Mouse (Mus musculus) kidney, embryonic 16.5 days (tissue): Measurements from ENCODE around the gene Tfpi. TPM values are rescaled to one million over a fixed set of nuclear protein-coding genes. Genes with fewer than 3 reads are reported as not detected.

Source experiments
- ATAC-seq: fragments of 200-750 bp; cut with Nextera tagmentation; 2 replicates; pipeline ENCODE4 v1.8.0; 2017; ENCODE audit warnings: moderate TSS enrichment; ENCODE audit not compliant: low FRiP score, low TSS enrichment
- H3K27ac ChIP-seq: fragments of 300-500 bp; sonication (generic); 2 replicates; pipeline ENCODE4 v1.5.1; 2014; ENCODE audit warnings: low read length
- H3K27me3 ChIP-seq: fragments of 300-500 bp; sonication (generic); 2 replicates; pipeline ENCODE4 v1.6.1; 2014; ENCODE audit warnings: low read length, control low read depth, mixed read lengths; ENCODE audit not compliant: insufficient read depth
- H3K36me3 ChIP-seq: fragments of 300-500 bp; sonication (generic); 2 replicates; pipeline ENCODE4 v1.6.1; 2014; ENCODE audit warnings: low read length, control low read depth, mixed read lengths; ENCODE audit not compliant: insufficient read depth
- H3K4me1 ChIP-seq: fragments of 300-500 bp; sonication (generic); 2 replicates; pipeline ENCODE4 v1.6.1; 2014; ENCODE audit warnings: low read length, control low read depth, mixed read lengths; ENCODE audit not compliant: insufficient read depth
- H3K4me2 ChIP-seq: fragments of 300-500 bp; sonication (generic); replicated peaks from 2 replicates; pipeline ENCODE4 v1.6.1; 2014; ENCODE audit warnings: low read depth, low read length
- H3K4me3 ChIP-seq: fragments of 300-500 bp; sonication (generic); 2 replicates; pipeline ENCODE4 v1.5.1; 2014; ENCODE audit warnings: mild to moderate bottlenecking, low read length
- H3K9ac ChIP-seq: fragments of 300-500 bp; sonication (generic); replicated peaks from 2 replicates; pipeline ENCODE4 v1.6.1; 2014; ENCODE audit warnings: low read length
- H3K9me3 ChIP-seq: fragments of 300-500 bp; sonication (generic); 2 replicates; pipeline ENCODE4 v1.6.1; 2016; ENCODE audit warnings: low read length, control low read depth
- WGBS: fragments of 180-500 bp; shearing (Covaris S2); extraction: QIAGEN DNeasy Blood & Tissue Kit; methylation state at CpG from one replicate; pipeline ENCODE4 v1.1.7; 2014; 5-methylcytosine and 5-hydroxymethylcytosine counted together
- polyA plus RNA-seq: library from polyadenylated mRNA; unstranded; fragments of >200 nt; fragmentation: Nextera tagmentation; extraction: Ambion mirVana; gene quantifications from 2 replicates; pipeline ENCODE4 v1.2.1, GENCODE M21; 2015

The Tfpi gene
- polyA plus RNA-seq, 1 experiment from 2014 or later = 40.2 TPM

DNA sequence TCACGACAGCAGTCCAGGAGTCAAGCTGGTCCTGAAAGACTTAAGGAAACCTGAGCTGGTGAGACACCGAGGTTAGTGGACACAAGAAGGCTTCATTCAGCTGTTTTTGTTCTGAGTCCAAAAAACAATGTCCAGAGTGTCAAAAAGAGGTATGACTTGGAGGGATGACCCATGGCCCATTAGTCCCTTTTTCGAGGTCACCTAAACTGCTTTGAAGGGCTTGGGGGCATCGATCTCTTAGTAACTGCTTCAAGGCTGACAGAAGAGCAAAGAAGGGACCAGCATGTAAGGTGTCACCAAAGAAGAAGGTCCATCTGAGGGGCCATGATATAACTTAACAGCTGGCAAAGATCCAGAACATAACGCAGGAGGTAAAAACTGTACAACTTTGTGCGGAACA is 1.2 kb upstream of the Tfpi start:
- Histone ChIP-seq H3K27me3 (no peaks in the 10 kb centered on the region), H3K27ac (no peak overlapping the region), H3K4me1 (peaks cover 9% of the 10 kb centered on the region; the same call in 1 of the 2 replicates), H3K36me3 (0 out of 2 replicates have a peak, but pooled peaks cover 4% of the 10 kb centered on the region), H3K4me3 (no peak overlapping the region), H3K9me3 (no peaks in the 10 kb centered on the region), H3K4me2 (no peak overlapping the region), H3K9ac (no peak overlapping the region)
- no peak for ATAC-seq
- 85% methylated on average over 6 of the region's 6 CpGs for WGBS

DNA sequence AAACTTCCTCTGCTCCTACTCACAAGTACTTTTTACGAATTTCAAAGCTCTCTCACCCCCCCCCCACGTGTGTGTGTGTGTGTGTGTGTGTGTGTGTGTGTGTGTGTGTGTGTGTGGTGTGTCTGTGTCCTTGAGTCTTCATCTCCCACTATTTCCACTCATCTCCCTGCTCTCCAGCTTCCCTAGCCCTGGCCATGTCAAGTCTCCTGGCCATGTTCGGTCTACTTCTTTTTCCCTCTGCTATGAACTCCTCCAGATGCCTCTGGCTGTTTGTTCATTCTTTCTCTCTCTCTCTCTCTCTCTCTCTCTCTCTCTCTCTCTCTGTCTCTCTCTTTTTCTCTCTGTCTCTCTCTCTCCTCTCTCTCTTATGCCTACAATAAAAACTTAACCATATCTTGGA is 444 bp downstream of the Tfpi start:
- WGBS = 47% methylated on average over 3 of the region's 3 CpGs
- peaks cover 9% of the 10 kb centered on the region; the same call in 1 of the 2 replicates for H3K4me1 ChIP-seq
- 0 out of 2 replicates have a peak, but pooled peaks cover 4% of the 10 kb centered on the region for H3K36me3 ChIP-seq
- H3K4me2 ChIP-seq = peak overlapping the region; percentile 53
- no peaks in the 10 kb centered on the region for H3K27me3 ChIP-seq
- H3K9ac ChIP-seq = peak overlapping the region; percentile 56; the same call in 1 of the 2 replicates
- ATAC-seq = no peak
- H3K27ac ChIP-seq = 0 out of 2 replicates have a peak overlapping the region, but pooled peaks have one; percentile 46
- peak overlapping the region; percentile 50 for H3K4me3 ChIP-seq
- H3K9me3 ChIP-seq = no peaks in the 10 kb centered on the region

GRCm38 (mm10) chr2:84475601-84476000 is 974 bp downstream of the Tfpi start:
- no peaks in the 10 kb centered on the region for H3K27me3 ChIP-seq
- peak overlapping the region; percentile 50 for H3K4me3 ChIP-seq
- 38% methylated on average over 1 of the region's 1 CpGs for WGBS
- peak overlapping the region; percentile 53 for H3K4me2 ChIP-seq
- H3K9me3 ChIP-seq = no peaks in the 10 kb centered on the region
- ATAC-seq = no peak
- H3K36me3 ChIP-seq = 0 out of 2 replicates have a peak, but pooled peaks cover 4% of the 10 kb centered on the region
- peak overlapping the region; percentile 35; the same call in 1 of the 2 replicates for H3K9ac ChIP-seq
- 0 out of 2 replicates have a peak overlapping the region, but pooled peaks have one; percentile 8 for H3K27ac ChIP-seq
- H3K4me1 ChIP-seq = peaks cover 9% of the 10 kb centered on the region; the same call in 1 of the 2 replicates

DNA sequence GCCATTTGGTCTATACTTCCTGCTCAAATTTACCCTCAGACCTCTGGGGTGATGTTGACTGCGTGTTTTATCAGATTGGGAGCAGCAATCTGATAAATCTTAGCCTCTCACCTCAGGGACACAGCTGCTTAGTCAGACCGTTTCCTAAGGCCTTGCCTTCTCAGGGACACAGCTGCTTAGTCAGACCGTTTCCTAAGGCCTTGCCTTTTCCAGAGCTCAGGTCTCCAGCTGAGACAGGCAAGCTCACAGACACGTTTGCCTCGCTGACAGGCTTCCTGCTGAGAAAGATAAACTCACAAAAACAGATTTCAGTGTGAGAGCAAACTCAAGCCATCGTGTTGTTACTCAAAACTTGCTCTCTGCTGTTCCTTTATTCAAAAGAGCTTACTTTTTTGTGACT is 1.9 kb downstream of the Tfpi start:
- ATAC-seq = no peak
- no peak overlapping the region for H3K27ac ChIP-seq
- no peak overlapping the region for H3K9ac ChIP-seq
- H3K4me3 ChIP-seq = no peak overlapping the region
- 14% methylated on average over 6 of the region's 6 CpGs for WGBS
- no peak overlapping the region for H3K4me2 ChIP-seq
- 0 out of 2 replicates have a peak, but pooled peaks cover 4% of the 10 kb centered on the region for H3K36me3 ChIP-seq
- peaks cover 9% of the 10 kb centered on the region; the same call in 1 of the 2 replicates for H3K4me1 ChIP-seq
- no peaks in the 10 kb centered on the region for H3K9me3 ChIP-seq
- no peaks in the 10 kb centered on the region for H3K27me3 ChIP-seq

GRCm38 (mm10) chr2:84473941-84474530 is 2.5 kb downstream of the Tfpi start:
- Histone ChIP-seq H3K4me2 (no peak overlapping the region), H3K4me1 (peaks cover 9% of the 10 kb centered on the region; the same call in 1 of the 2 replicates), H3K9me3 (peaks cover 2% of the 10 kb centered on the region; the same call in 1 of the 2 replicates), H3K27me3 (no peaks in the 10 kb centered on the region), H3K36me3 (0 out of 2 replicates have a peak, but pooled peaks cover 6% of the 10 kb centered on the region), H3K9ac (no peak overlapping the region), H3K4me3 (no peak overlapping the region), H3K27ac (no peak overlapping the region)
- ATAC-seq = no peak
- WGBS = 71% methylated on average over 14 of the region's 14 CpGs

GRCm38 (mm10) chr2:84467391-84467790 is 9.2 kb downstream of the Tfpi start:
- no peaks in the 10 kb centered on the region for H3K4me1 ChIP-seq
- no peak overlapping the region for H3K27ac ChIP-seq
- no peak overlapping the region for H3K9ac ChIP-seq
- no peak overlapping the region for H3K4me2 ChIP-seq
- ATAC-seq = no peak
- WGBS = 73% methylated on average over 4 of the region's 4 CpGs
- no peak overlapping the region for H3K4me3 ChIP-seq
- H3K36me3 ChIP-seq = 0 out of 2 replicates have a peak, but pooled peaks cover 3% of the 10 kb centered on the region
- H3K9me3 ChIP-seq = peaks cover 3% of the 10 kb centered on the region; the same call in 1 of the 2 replicates
- H3K27me3 ChIP-seq = no peaks in the 10 kb centered on the region

DNA sequence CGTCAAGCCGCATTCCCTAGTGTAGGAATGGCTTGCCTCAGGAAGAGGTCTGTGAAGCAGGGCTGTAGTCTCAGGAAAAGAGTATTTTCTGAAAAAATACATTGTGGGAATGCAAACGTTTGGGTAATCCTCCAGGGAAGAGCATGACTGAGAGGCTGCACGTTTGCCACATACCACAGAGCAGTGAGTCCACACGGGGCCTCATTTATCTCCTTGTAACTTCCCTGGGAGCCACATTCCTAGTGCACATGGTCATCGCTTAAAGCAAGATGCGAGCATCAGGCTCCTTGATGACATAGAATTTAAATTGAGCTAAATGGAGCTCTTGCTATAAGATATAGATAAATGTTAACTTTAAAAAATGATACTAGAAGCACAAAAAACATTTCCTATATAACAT is 11.6 kb downstream of the Tfpi start:
- Histone ChIP-seq H3K4me2 (no peak overlapping the region), H3K27me3 (no peaks in the 10 kb centered on the region), H3K4me3 (no peak overlapping the region), H3K4me1 (no peaks in the 10 kb centered on the region), H3K9me3 (peaks cover 3% of the 10 kb centered on the region; the same call in 1 of the 2 replicates), H3K9ac (no peak overlapping the region), H3K36me3 (0 out of 2 replicates have a peak, but pooled peaks cover 3% of the 10 kb centered on the region), H3K27ac (no peak overlapping the region)
- no peak for ATAC-seq
- WGBS = 36% methylated on average over 7 of the region's 7 CpGs

GRCm38 (mm10) chr2:84462411-84462810 is 14.2 kb downstream of the Tfpi start:
- H3K9ac ChIP-seq = no peak overlapping the region
- H3K4me3 ChIP-seq = no peak overlapping the region
- no peak for ATAC-seq
- 82% methylated on average over 3 of the region's 3 CpGs for WGBS
- H3K4me1 ChIP-seq = no peaks in the 10 kb centered on the region
- H3K36me3 ChIP-seq = no peaks in the 10 kb centered on the region
- H3K27me3 ChIP-seq = no peaks in the 10 kb centered on the region
- no peak overlapping the region for H3K4me2 ChIP-seq
- H3K27ac ChIP-seq = no peak overlapping the region
- H3K9me3 ChIP-seq = no peaks in the 10 kb centered on the region

DNA sequence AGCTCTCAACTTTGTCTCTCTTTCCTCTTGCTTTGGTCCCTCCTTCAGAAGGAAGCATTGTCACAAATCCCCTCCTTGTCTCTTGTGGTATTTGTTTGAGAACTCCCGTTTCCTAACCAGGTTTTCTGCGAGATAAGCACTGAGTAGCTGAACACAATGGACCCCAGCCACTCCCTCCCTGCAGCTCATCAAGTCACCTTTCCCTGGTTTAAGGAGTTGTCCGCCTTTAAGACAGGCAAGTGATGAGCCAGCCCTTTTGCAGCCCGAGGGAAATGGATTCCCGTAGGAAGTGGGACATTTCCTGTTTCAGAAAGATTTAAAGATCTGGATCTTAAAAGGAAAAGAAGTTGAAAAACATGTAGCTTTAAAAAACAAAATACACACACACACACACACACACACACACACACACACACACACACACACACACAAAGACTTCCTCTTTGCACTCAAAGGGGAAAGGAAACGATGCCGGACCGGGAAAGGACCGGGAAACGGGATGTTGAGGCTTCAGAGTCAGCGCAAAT is 16.9 kb downstream of the Tfpi start:
- Histone ChIP-seq H3K4me2 (no peak overlapping the region; the same call in 1 of the 2 replicates), H3K9me3 (no peaks in the 10 kb centered on the region), H3K4me3 (no peak overlapping the region), H3K27ac (no peak overlapping the region), H3K27me3 (no peaks in the 10 kb centered on the region), H3K9ac (no peak overlapping the region), H3K36me3 (no peaks in the 10 kb centered on the region), H3K4me1 (no peaks in the 10 kb centered on the region)
- no peak for ATAC-seq
- WGBS = 53% methylated on average over 11 of the region's 11 CpGs

- H3K27ac ChIP-seq = no peak overlapping the region
- H3K4me3 ChIP-seq = no peak overlapping the region
- H3K27me3 ChIP-seq = no peaks in the 10 kb centered on the region
- no peak overlapping the region for H3K4me2 ChIP-seq
- WGBS = 83% methylated on average over 6 of the region's 6 CpGs
- H3K9me3 ChIP-seq = no peaks in the 10 kb centered on the region
- no peak for ATAC-seq
- no peaks in the 10 kb centered on the region for H3K36me3 ChIP-seq
- H3K9ac ChIP-seq = no peak overlapping the region
- H3K4me1 ChIP-seq = no peaks in the 10 kb centered on the region
Observed at GRCm38 (mm10) chr2:84457221-84457620, 19.4 kb downstream of the Tfpi start.
